ENCODE assay signal across 8 mouse cellular contexts in genomic region chr6:54082576-54082975, GRCm38 (mm10). TPM values are rescaled to one million over a fixed set of nuclear protein-coding genes. Genes with fewer than 3 reads are reported as not detected.
DNase-seq lines count a peak whose midpoint lies in the region; ATAC-seq and TF ChIP-seq lines count a peak whose summit lies in the region.

No protein-coding gene starts in this region.

- no peaks in the 10 kb centered on the region for H3K27me3 ChIP-seq in cerebellum, adult 2 months (ENCODE audit: control insufficient read depth, insufficient read depth, low read length)

- no peak for ATAC-seq in frontal cortex, adult (ENCODE audit: low TSS enrichment)

- no peak overlapping the region for H3K4me3 ChIP-seq in cerebellum, adult 2 months (replicated peaks; ENCODE audit: insufficient read depth, low read depth, low read length)

- TF ChIP-seq POLR2A in cerebellum, adult 2 months (IDR thresholded peaks at IDR 0.05; ENCODE audit: borderline replicate concordance, insufficient read depth, low read length) = no peak

- DNase-seq in cerebellum, adult 2 months = peak in 1 of 2 experiments; percentile 63
- DNase-seq in cerebellum, postnatal 14 days = no peak
- peak; percentile 84 for DNase-seq in layer of hippocampus, adult 9-11 months
- DNase-seq in layer of hippocampus, postnatal 36 days = no peak
- DNase-seq in brain, adult 2 months (ENCODE audit: low read depth, low spot score) = peak; percentile 71
- DNase-seq in lung, postnatal 36 days = peak; percentile 74
- no peak for DNase-seq in thymus, postnatal 14 days

- WGBS in cerebellum, adult 2 months = 21% methylated on average over 2 of the region's 2 CpGs

- H3K4me1 ChIP-seq in cerebellum, adult 2 months (ENCODE audit: control insufficient read depth, insufficient read depth, low read length) = peaks cover 67% of the 10 kb centered on the region

- peak overlapping the region; percentile 11 for H3K27ac ChIP-seq in cerebellum, adult 2 months (ENCODE audit: insufficient read depth, low read length)

- no peak for TF ChIP-seq CTCF in cerebellum, adult 2 months (IDR thresholded peaks at IDR 0.05; ENCODE audit: borderline replicate concordance, insufficient read depth, low read depth, low read length)

RNA-seq across cellular contexts. Expression of gene Chn2, which starts 43.2 kb away (rescaled TPM):
- polyA plus RNA-seq in cerebellum, adult 2 months (2012; rRNA removed) = 574 and 684 TPM in 2 replicates
- total RNA-seq in layer of hippocampus, postnatal 36 days (2021) = 10 to 100 TPM; 20.1 to 23.1 TPM

Comparison
In these comparisons a context has a peak if more than half of its experiments do, and no peak if none do; other contexts are left out.
1. DNase-seq: peak in layer of hippocampus, adult 9-11 months (single experiment), brain, adult 2 months (single experiment) and lung, postnatal 36 days (single experiment); none in cerebellum, postnatal 14 days (0 of 2), layer of hippocampus, postnatal 36 days (0 of 2) and thymus, postnatal 14 days (single experiment).